Mouse (Mus musculus) C2C12 (cell line): Measurements from ENCODE around the gene Anln.

ENCODE experiments used
- CEBPB ChIP-seq: IDR thresholded peaks from one replicate; pipeline ENCODE4 v1.6.1; 2011; ENCODE audit warnings: low read depth, mild to moderate bottlenecking, control low read depth, moderate library complexity
- CTCF ChIP-seq: IDR thresholded peaks from one replicate; pipeline ENCODE4 v1.5.1; 2011; ENCODE audit not compliant: control insufficient read depth, insufficient read depth, insufficient read length
- FOSL1 ChIP-seq: IDR thresholded peaks from one replicate; pipeline ENCODE4 v1.8.0; 2011; ENCODE audit warnings: mild to moderate bottlenecking, low read length; ENCODE audit not compliant: poor library complexity, insufficient read depth, severe bottlenecking
- MAX ChIP-seq: IDR thresholded peaks from one replicate; pipeline ENCODE4 v1.6.1; 2011; ENCODE audit warnings: mild to moderate bottlenecking, control low read depth
- MYOG ChIP-seq: IDR thresholded peaks from one replicate; pipeline ENCODE4 v1.6.1; 2011; ENCODE audit not compliant: control insufficient read depth, insufficient read length; ENCODE audit errors: extremely low read depth
- USF1 ChIP-seq: IDR thresholded peaks from one replicate; pipeline ENCODE4 v1.6.1; 2011; ENCODE audit warnings: low read depth, mild to moderate bottlenecking, control low read depth, moderate library complexity

DNA sequence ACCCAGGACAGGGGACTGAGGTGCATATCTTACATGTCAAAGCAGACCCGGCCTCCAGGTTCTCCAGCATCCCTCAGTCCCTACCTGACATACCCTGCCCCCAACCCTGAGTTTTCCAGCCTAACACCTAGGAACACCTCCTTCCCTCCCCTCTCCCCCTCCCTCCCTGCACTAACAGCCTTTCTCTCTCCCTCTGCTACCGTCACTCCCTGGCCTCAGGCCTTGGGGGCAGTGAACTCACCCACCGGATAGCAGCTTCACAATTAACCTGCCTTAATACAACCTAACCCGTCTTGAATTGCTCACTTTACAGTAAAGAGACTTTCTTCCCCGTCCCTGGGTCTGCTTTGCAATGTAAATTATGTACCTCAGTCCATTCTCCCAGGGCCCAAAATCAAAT is 35.1 kb downstream of the Anln start:
- no peak for TF ChIP-seq CTCF
- TF ChIP-seq MAX: no peak
- no peak for TF ChIP-seq CEBPB
- TF ChIP-seq USF1: no peak
- TF ChIP-seq MYOG: no peak
- no peak for TF ChIP-seq FOSL1
